Mouse (Mus musculus) T-helper 2 cell (primary cell): ENCODE measurements around the gene Zfp446.

Experiments
- in situ Hi-C: fragments of 300-600 bp; cut with MboI, MseI; formaldehyde crosslinking; loops from one replicate; pipeline ENCODE4 v1.15.1; 2025; ENCODE audit warnings: high pct_unique_total_duplicates

Gene Zfp446

DNA sequence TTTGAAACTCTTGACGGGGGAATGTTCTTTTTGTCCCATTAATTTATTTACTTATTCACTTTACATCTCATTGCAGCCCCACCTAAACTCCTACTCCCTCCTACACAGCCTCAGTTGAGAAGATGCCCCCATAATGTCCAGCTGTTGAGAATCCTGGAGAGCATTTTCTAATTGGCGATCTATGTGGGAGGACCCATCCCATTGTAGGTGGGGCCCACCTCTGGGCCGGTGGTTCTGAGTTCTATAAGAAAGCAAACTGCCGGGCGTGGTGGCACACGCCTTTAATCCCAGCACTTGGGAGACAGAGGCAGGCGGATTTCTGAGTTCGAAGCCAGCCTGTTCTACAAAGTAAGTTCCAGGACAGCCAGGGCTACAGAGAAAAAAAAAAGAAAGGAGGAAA, 9.3 kb downstream of the Zfp446 start:
- in situ Hi-C loops: no loop called here

DNA sequence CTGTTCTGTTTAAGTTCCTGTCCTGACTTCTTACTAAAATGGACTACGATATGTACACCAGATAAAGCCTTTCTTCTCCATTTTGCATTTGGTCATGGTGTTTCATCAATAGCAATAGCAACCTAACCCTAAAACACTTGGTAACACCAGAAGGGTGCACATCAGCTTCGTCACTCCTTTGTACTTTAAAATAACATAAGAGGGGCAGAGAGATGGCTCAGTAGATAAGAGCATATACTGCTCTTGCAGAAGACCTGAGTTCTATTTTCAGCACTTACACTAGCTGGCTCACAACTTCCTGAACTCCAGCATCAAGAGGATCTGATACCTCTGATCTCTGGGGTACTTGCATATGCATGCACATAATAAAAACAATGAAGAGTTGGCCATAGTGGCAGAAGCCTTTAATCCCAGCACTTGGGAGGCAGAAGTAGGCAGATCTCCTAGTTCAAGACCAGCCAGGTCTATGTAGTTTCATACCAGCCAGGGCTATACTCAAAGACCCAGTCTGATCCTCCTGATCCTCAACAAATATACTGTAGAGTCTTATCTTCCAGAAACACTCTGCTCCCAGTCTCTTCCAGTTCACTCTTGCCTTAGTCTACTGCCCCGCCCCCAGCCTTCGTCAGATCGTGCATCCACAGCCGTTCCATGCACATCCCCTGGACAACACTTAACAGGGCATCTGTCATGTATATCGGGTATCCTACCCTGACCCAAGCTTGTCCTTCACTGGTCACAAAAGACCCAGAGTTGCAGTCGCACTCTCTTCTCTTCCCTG, 10.0 kb downstream of the Zfp446 start:
- in situ Hi-C loops: no loop called here

DNA sequence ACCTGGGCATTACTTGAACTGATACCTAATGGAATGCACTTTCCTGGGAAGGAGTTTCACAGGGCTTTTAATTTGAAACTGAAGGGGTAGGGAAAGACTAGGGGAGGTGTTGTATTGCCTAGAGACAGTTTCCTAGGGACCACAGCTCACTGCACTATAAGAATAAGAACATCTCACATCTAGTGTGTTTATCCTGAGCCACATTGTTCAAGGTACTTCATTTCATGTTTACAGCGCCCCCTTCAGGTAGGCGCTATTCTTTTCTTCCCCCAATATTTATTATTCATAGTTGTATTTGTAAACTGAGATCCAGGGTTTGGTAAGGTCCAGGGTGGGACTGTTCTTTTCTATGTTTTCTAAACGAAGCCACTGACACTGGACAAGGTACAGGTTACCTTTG, 14.6 kb downstream of the Zfp446 start:
- in situ Hi-C loops: no loop called here

DNA sequence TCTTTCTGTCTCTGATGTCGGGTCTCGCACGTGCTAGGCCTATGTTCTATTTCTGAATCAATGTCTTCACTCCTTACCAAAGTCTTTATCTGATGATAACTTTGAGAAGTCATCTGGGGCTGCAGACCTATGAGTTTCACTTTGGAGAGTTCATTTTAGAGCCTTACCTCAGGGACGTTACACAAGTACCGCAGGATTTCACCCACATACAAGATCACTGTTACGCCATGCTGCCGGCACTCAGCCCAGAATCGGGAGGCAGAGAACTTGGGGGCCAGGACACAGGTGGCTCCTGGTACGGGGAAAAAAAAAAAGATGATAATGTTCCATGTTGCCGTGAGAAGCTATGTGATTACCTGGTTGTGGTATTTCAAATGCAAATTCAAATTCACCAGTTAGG, 15.5 kb downstream of the Zfp446 start:
- in situ Hi-C loops: no loop called here

DNA sequence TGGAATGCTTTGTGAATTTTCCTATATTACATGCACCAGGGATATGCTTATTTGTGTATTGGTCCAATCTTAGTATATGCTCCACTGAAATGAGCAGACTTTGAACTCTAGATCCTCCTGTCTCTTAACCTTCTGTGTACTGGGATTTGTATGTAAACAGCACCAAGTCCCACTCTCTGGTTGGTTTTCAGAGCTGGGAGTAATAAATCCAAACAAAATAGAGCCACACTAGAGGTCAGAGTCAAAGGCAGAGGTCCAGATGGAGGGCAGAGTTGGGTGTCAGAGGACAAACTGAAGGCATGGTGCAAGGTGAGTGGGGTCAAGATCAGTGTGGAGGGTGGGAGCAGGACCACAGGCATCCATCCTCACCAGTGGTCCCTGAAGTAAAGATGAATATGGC, 18.2 kb downstream of the Zfp446 start:
- in situ Hi-C loops: no loop called here

DNA sequence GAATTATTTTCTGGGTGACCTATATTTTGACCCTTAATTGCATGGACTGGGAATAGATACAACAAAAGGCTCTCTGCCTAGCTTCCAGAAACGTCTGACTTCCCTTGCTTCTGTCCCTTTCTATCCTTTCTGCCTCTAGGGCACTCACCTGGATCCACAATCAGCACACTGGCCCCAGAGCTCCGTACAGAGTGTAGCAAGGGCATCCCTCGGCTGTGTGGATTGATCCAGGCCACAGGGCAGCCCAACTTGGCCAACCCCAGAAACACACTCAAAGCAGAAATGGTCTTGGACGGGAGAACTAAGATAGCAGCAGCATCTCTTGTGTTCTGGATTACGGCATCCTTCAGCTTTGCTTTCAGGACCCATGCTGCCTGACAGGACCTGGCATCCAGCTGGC, 19.6 kb downstream of the Zfp446 start:
- in situ Hi-C loops: no loop called here

DNA sequence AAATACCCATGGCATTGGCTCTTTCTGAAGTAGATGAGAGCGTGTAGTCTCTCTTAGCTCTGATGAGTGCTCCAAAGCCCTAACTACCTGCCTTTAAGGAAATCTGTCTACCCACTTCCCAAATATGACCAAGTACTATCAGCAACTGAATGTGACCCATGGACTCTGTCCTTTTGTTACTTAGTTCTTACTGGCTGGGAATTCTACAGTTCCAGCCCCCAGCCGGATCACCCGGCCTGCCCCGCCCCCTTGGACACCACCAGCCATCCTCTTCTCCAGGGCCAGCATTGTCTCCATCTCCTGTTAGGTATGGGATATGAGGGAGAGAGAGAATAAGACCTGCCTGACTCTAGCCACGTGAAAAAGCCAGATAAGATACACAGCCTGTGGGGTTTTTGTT, 20.4 kb downstream of the Zfp446 start, which contains the start of gene Slc27a5:
TSS of gene Slc27a5 (minus strand) at position 140 of the 400 bp plus-strand sequence.
- in situ Hi-C loops: no loop called here

DNA sequence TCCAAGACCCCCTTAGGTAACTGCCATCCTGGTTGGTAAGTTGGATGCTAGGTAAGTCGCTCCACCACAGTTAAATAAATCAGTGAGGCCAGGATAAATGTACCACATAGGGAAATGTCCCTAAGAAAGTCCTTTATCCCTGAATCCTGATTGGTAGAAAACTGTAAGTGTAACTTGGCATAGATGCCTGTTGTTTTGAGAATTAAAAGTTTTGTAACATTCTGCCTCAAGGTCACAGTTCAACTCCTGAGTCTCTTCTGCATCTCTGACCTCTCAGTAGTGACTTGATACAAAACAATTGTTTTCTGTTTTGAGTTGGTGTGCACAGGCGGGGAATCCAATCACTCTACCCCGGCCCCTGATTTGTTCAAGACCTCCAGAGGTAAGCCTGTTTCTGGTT, 21.2 kb downstream of the Zfp446 start, which contains the start of gene Trim28:
TSS of gene Trim28 (plus strand) at position 264 of the 400 bp plus-strand sequence.
- in situ Hi-C loops: no loop called here

DNA sequence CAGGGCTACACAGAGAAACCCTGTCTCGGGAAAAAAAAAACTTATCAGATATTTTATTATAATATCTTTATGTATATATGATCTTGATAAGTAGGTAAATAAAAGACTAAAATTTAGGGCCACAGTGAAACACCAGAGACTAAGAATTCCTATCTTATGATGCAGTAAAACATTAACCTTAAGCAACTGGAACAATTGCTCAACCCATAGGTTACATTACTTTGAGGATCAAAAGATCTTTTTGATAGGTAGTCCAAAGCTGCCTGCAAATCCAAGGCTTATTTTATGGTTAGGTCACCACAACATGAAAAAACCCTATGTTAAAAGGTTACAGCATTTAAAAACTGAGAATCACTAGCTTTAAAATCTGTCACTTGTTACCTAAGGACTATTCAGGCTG, 23.9 kb downstream of the Zfp446 start:
- in situ Hi-C loops: loop anchor here (25.0 kb wide), 1 partner anchor 514 kb away; the partner anchor contains the start of gene Zfp606

DNA sequence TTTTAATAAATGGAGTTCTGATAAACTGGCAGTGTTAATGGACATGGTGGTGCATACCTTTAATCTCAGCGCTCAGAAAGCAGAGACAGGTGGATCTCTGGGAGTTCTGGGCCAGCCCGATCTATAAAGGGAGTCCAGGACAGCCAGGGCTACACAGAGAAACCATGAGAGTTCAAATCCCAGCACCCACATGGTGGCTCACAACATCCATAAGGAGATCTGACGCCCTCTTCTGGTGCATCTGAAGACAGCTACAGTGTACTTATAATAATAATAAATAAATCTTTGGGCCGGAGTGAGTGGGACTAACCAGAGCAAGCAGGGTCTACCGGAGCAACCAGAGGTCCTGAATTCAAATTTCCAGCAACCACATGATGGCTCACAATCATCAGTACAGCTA, 25.7 kb downstream of the Zfp446 start:
- in situ Hi-C loops: loop anchor here (25.0 kb wide), 1 partner anchor 516 kb away; the partner anchor contains the start of gene Zfp606

DNA sequence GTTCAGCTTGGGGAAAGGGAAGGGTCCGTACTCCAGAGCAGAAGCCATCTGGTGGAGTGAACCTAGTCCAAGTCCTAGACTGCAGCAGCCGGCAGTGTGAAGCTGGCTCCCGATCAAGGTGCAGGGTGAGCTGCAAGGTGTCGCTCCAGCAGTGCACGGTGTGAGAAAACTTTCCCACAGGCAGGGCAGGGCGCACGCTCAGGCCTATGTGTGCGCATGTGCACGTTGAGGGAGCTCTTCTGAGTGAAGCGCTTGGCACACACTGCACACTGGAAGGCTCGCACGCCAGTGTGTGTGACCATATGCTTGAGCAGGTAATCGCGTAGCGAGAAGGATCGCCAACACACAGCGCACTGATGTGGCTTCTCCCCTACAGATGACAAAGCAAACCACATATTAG, 28.4 kb downstream of the Zfp446 start:
- in situ Hi-C loops: loop anchor here (5.0 to 25.0 kb wide), 2 partner anchors 36 to 519 kb away; partner anchors contain the start of gene Zfp606

DNA sequence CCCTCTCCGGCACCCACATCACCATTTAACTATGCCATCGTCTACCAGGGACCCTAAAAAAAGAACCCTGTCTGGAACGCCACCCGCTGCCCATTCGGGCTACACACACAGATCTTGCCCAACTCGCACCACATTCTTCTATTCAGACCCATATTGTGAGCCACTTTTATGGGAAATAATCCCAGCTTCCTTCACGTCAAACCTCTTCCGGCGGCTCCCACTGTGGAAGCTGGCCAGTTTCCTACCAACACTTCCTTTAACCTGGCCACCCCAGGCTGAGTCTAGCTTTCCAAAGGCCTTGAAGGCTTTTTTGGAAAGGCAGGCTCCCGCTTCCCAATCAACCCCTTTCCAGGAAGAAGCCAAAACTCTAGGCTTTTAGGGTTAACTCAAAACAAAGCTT, 28.9 kb downstream of the Zfp446 start:
- in situ Hi-C loops: loop anchor here (5.0 to 25.0 kb wide), 2 partner anchors 36 to 519 kb away; partner anchors contain the start of gene Zfp606

DNA sequence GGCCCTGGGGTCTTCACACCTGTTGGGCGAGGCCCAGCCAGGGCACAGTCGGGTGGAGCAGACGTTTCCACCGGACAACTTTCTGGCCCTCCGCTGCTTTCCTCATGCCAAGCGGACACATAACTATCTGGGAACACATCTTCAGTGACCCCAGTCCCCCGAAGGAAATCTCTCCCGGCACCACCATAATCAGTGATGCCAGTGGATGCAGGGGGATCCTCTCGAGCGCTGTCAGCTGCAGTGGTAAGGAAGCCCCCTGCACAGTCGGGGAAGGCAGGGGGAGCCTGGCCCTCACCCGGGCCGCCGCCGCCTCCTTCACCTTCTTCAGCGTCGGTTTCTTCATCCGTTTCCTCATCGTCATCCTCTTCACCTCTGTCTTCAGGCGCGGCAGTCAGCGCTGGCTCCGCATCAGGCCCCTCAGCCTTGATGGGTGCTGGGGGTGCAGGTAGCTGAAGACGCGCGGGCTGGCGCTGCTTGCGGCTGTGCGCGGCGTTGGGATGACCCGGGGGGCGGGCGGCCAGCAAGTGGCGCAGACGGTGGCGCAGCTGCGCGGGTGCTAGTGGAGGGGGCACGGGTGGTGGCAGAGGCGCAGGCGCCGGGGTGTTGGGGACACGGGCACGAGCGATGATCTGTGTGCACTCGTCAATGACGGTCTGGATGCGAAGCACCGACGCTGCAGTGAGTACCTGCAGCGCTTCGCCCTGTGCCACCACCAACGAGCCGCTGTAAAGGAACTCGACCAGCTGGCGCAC, 29.9 kb downstream of the Zfp446 start:
- in situ Hi-C loops: loop anchor here (5.0 to 25.0 kb wide), 2 partner anchors 35 to 520 kb away; partner anchors contain the start of gene Zfp606

DNA sequence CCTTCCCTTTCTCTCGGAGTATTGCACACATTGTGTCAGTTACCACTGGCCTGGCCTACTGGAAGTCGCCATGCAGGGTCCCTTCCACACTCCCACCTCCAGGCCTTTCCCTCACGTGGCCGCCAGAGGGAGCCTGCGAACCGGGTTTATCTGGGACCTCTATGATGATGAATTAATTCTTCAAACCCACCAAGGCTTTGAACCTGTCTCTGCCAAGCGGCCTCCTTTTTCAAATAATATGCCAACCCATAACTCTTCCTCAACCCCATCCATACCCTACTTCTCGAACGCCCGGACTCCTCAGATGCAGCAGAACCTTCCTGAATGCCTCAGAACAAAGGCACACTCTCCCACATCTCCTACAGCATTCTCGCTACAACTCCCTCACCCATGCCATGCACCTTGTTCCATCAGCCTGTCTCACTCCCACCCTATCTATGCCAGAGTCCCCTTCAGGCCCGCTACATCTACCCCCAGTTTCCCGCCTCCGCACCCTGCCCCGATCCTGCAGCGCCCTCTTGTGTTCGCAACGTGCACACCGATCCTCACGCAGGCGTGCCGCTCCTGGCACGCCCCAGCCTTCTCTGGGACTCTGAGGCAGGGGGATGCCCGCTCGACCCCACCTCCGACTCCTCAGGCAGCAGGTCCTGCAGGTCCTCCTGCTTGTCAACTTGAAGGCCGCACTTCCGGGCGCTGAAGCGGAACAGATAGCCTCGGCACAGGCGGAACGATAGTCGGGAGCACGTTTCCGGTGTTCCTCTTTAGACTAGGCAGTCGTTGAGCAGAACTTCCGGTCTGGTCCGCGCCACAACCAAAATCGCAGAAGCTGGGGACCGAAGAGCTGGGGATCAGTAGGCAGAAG, 31.7 kb downstream of the Zfp446 start:
- in situ Hi-C loops: loop anchor here (5.0 to 25.0 kb wide), 2 partner anchors 33 to 522 kb away; partner anchors contain the start of gene Zfp606

DNA sequence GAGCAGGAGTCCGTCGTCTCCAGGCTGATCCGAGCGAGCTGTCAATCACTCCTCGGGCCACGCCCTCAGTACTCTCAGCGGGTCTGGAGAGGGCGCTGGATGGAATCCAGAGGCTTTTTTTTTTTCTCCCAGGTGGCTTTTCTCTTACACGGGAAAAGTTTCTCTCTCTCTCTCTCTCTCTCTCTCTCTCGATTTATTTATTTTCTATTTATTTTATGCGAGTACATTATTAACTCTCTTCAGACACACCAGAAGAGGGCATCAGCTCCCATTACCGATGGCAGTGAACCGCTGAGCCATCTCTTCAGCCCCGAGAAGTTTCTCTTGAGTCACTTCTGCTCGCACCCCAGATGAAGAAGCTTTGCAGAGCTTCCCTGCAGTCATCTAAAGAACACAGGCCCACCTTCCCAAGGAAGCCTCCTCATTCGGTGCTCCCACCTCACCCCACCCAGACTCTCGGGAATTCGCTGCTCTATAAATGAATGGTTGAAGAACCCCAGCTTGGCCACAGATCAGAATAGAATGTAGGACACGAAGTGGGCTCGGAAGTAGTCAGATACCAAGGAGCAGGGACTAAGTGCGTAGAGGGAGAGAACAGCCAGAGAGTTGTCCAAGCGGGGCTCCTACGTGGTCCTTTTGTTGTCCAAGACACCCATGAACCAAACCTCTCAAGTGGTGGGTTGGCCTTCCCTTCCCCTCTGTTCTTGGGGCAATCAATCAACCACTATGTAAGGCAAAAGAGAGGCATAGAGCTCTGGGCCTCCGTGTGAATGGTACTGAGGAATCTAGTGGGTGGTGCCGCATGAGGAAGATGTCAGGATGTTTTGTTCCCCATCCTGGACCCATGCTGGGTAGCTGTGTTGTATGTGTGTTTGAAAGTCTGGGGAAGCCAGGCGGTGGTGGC, 32.6 kb downstream of the Zfp446 start, which contains the start of gene Zbtb45:
TSS of gene Zbtb45 (minus strand) at position 30 of the 904 bp plus-strand sequence.
- in situ Hi-C loops: loop anchor here (25.0 kb wide), 1 partner anchor 523 kb away; the partner anchor contains the start of gene Zfp606

DNA sequence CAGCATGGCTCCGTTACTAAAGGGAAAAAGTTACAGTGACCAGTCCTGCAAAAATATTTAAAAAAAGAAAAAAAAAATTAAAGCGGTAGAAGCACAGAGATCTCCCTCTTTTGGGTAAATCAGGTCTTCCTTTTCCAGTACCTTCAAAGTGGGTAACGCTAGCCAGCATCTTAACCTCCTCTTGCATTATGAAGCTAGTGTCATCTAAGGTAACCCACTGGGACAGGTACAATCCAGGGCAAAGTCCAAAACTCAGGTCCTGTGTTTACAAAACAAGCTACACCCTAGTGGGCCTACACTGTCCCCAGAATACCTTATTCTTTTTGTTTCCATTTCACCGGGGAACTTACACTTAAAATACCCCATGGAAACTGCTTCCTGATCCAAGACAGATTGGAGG, 36.0 kb downstream of the Zfp446 start:
- in situ Hi-C loops: loop anchor here (25.0 kb wide), 1 partner anchor 526 kb away; the partner anchor contains the start of gene Zfp606

DNA sequence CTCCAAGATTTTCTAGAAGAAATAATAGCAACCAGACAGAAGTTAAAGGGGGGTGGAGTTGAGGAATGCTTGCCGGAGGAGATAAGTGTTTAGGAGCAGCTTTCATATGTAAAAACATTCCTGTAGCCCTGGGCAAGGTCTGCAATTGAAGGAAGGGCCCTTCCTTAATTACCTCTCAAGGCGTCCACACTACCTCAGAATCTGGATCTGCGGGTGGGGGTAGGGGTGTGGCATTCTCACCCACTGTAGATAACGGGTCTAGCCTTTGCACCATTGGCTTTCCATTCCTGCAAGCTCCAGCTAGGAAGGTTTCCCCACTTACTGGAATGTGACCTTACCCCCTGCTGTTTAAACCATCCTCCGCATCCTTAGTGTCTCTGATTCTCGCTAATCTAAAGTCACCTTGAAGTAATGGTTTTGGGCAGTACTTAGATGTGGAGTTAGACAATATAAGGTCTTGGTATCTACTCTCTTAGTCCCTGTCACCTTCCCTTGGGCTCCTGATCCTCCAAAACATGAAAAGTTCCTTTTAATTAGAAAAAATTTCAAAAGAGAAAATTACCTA, 36.7 kb downstream of the Zfp446 start:
- in situ Hi-C loops: loop anchor here (25.0 kb wide), 1 partner anchor 527 kb away; the partner anchor contains the start of gene Zfp606

DNA sequence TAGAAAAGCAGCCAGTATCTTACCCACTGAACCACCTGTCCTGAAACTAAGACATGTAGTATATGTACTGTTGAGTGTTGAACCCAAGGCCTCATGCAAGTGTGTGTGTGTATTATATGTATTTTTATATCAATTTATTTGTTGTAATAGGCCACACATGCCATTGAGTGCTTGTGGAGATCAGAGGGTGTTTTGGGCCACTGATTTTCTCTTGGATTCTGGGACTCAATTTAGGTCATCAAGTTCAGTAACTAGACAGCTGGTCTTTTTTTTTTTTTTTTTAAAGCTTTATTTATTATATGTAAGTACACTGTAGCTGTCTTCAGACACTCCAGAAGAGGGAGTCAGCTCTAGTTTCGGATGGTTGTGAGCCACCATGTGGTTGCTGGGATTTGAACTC, 37.6 kb downstream of the Zfp446 start:
- in situ Hi-C loops: loop anchor here (25.0 kb wide), 1 partner anchor 528 kb away; the partner anchor contains the start of gene Zfp606

DNA sequence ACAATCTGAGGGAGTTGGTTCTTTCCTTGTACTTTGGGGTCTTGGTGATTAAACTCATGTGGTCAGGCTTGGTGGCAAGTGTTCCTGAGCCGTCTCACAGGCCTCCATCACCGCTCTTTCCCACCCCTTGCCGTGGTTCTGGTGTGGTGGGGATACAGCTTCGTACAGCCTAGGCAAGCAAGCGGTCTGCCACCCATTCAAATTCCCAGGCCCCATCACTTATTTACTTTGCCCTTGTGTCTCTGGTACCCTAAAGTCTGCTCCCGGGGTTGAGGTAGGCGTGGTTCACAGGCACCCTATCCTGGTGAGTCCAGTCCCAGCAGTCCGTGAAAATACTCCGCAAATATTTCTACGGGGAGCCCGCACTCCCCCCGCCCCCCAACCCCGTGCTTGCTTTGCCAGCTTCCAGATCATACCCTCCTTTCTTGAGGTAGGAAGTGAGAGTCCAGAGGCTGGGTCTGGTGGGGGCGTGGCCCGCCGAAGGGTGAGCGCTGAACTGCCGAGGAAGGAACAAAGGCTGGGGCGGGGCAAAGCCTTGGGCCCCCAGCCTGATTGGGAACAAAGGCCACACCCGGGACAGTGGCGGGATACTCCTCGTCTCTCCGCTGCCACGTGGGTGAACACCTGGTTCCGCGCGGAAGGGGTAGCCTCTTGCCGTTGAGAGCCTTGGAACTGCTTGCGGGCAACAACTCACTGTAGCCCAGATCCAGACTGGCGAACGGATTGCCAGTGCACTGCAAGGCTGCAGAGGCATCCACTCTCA, 45.3 kb downstream of the Zfp446 start:
- in situ Hi-C loops: loop anchor here (25.0 kb wide), 1 partner anchor 536 kb away; the partner anchor contains the start of gene Zfp606
